Mouse (Mus musculus) neutrophil, adult 59 days (primary cell): ENCODE measurements around the gene Htr7. TPM values are rescaled to one million over a fixed set of nuclear protein-coding genes. Genes with fewer than 3 reads are reported as not detected.

Source experiments
- total RNA-seq, 2 experiments: library from RNA; stranded (reverse); gene quantifications; 1 replicate in 1 of 2; 2 replicates in 1 of 2; pipeline ENCODE4 v1.2.4; 2023

Gene Htr7
- total RNA-seq = not detected

DNA sequence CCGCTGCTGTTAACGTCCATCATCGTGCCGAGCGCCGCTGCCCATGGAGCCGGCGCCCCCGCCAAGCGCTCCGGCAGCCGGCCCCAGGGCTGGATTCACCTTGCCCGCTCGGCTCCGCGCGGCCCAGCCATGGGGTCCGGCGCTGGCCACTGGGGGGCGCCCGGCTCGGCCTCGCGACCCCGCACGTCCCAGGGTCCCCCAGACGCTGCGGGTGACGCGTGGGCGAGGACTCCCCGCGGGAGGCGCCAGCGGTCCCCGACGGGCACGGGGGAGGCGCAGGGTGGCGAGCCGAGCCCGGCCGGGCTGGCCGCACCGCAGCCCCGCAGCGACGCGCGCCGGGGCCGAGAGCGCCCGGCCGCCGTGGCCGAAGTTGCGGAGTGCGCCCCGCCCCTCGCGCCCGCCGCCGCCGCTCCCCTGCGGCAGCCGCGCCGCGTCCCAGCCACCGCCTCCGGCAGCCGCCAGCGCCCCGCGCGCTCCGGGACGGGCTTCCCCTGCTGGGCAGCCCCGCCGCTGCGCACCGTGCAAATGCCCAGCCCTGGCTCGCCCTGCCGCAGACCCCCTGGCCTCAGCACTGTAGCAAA is at the start of gene Htr7:
Gene Htr7 (minus strand): TSS at position 277 of the 581 bp plus-strand sequence.

DNA sequence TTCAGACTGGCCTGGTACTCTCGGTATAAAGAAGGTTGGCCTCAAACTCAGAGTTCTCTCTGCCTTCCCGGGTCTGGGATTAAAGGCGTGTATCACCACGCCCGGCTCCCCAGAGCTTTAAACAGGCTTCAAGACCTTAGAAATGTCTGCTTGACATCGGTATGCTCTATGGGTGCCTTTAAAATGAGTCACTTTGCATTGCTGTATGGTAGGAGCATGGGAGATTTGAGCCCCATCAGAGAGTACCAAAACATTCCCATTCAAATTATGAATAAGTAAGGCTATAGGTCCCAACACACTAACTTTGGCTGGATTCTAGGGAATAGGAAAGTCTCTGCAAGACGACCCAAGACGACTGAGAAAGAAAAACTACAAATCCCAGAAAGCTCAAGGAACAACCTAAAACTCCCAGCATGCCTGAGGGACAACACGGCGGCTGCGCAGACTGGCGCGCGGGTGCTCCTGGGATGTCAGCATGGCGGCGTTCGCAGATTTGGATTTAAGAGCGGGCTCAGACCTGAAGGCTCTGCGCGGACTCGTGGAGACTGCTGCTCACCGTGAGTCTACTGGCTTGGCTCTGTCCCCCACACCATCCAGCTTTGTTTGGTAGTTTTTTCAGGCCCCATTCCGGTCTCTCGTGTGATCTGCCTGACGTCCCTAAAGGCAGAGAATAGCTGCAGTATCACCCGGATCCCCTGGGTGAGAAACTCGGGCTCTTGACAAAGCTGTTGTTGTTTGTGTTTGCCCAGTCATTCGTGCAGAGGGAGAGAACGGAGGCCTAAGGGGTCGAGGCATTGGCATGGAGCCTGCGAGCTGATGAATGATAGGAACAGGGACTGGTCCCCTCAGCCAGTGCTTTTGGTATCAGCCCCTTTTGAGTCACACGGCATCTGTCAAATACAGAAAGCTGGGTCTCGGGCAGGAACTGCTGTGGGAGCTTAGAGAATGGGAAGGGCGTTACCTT is 26.2 kb upstream of the Htr7 start, which contains the start of gene Rpp30:
Gene Rpp30 (plus strand): TSS at position 455 of the 964 bp plus-strand sequence.

Other genes starting within 250 kb of the Htr7 start
- gene Rpp30, start 26.2 kb upstream of the Htr7 start, total RNA-seq = 10 to 100 TPM; 11.3 to 12.8 TPM
- not detected for gene Ankrd1, start 62.6 kb upstream of the Htr7 start, total RNA-seq